In the genomic region with DNA sequence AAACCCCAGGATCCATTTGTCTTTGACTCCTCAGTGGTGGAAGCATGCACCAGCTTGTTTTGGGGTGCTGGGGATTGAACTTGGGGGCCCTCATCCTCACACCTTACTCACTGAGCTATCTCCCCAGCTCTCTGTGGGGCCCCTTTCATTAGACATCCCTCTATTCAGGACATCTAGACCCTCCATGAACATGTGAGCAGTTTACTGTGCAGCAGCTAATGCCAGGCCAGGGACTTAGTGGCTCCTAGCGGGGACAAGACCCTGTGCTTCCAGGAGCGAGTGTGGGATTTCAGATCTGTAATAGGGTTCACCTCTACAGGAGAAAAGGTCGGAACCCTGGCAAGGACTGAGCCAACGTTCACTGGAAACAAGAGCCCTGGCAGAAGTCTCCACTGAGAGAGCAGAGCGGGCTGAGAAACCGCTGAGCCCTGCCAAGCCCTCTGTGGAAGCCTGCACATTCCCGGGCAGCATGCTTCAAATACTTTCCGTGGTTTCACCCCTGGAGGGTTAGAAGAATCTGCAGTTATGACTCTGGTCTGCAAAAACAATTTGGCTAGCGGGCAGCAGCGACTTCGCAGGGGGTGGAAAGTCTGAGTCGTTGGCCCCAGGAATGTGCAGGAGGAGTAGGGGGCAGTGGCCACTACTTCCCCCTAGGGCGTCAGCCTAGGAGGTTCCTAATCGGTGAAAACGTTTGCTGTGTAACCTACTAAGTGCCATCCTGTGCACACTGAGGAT, we compare ENCODE assay signal across 8 mouse cellular contexts.
DNase-seq lines count a peak whose midpoint lies in the region; ATAC-seq and TF ChIP-seq lines count a peak whose summit lies in the region.

No protein-coding gene starts in this region.

- no peaks in the 10 kb centered on the region for H3K27me3 ChIP-seq in lung, postnatal 0 days (replicated peaks; ENCODE audit: insufficient read depth, low read length)
- 0 out of 2 replicates have a peak, but pooled peaks cover 3% of the 10 kb centered on the region for H3K27me3 ChIP-seq in hindbrain, embryonic 13.5 days
- no peaks in the 10 kb centered on the region for H3K27me3 ChIP-seq in forebrain, postnatal 0 days (ENCODE audit: insufficient read depth, low read length)

- H3K36me3 ChIP-seq in lung, postnatal 0 days (ENCODE audit: insufficient read depth, low read length), result no peaks in the 10 kb centered on the region
- no peaks in the 10 kb centered on the region for H3K36me3 ChIP-seq in hindbrain, embryonic 13.5 days
- H3K36me3 ChIP-seq in forebrain, postnatal 0 days (ENCODE audit: insufficient read depth), result no peaks in the 10 kb centered on the region

- 15% methylated on average over 15 of the region's 15 CpGs for WGBS in lung, postnatal 0 days
- WGBS in hindbrain, embryonic 13.5 days, result 61% methylated on average over 15 of the region's 15 CpGs
- WGBS in forebrain, postnatal 0 days, result 53% methylated on average over 15 of the region's 15 CpGs

- H3K4me2 ChIP-seq in lung, postnatal 0 days (replicated peaks; ENCODE audit: low read depth, low read length), result peak overlapping the region; percentile 25; the same call in 1 of the 2 replicates
- H3K4me2 ChIP-seq in hindbrain, embryonic 13.5 days, result no peak overlapping the region
- no peak overlapping the region for H3K4me2 ChIP-seq in forebrain, postnatal 0 days (ENCODE audit: low read depth)

- peak; percentile 20 to 54 for DNase-seq in adrenal gland, adult (ENCODE audit: inconsistent age in 2 of 2, low spot score in 1 of 2)
- DNase-seq in adrenal gland, adult 8-10 months, result no peak
- DNase-seq in heart, postnatal 4 days, result peak; percentile 84
- peak; percentile 87 for DNase-seq in lung, postnatal 0 days (ENCODE audit: low spot score)
- DNase-seq in layer of hippocampus, postnatal 14 days (ENCODE audit: low spot score in 2 of 2), result no peak
- DNase-seq in forebrain, postnatal 0 days, result no peak

- peak; percentile 93 for ATAC-seq in lung, postnatal 0 days
- no peak for ATAC-seq in hindbrain, embryonic 13.5 days (ENCODE audit: low FRiP score)
- no peak for ATAC-seq in forebrain, postnatal 0 days

- TF ChIP-seq POLR2A in embryonic fibroblast, embryonic 13.5 days (IDR thresholded peaks at IDR 0.05; ENCODE audit: low read depth, low read length), result no peak

- H3K9ac ChIP-seq in lung, postnatal 0 days (replicated peaks; ENCODE audit: low read depth), result no peak overlapping the region
- H3K9ac ChIP-seq in hindbrain, embryonic 13.5 days, result no peak overlapping the region
- no peak overlapping the region for H3K9ac ChIP-seq in forebrain, postnatal 0 days

- TF ChIP-seq CTCF in embryonic fibroblast, embryonic 13.5 days (IDR thresholded peaks at IDR 0.05; ENCODE audit: borderline replicate concordance, insufficient read depth, low read length), result no peak
- TF ChIP-seq CTCF in lung, postnatal 0 days (IDR thresholded peaks at IDR 0.05), result peak; percentile 4; the same call in 1 of the 2 replicates
- TF ChIP-seq CTCF in forebrain, postnatal 0 days (IDR thresholded peaks at IDR 0.05; ENCODE audit: low read depth), result no peak

- no peak overlapping the region for H3K4me3 ChIP-seq in embryonic fibroblast, embryonic 13.5 days (ENCODE audit: insufficient read depth, low read length)
- H3K4me3 ChIP-seq in lung, postnatal 0 days (ENCODE audit: low read depth, low read length), result no peak overlapping the region
- no peak overlapping the region for H3K4me3 ChIP-seq in hindbrain, embryonic 13.5 days
- H3K4me3 ChIP-seq in forebrain, postnatal 0 days (ENCODE audit: low read depth, low read length), result no peak overlapping the region

- H3K9me3 ChIP-seq in lung, postnatal 0 days (ENCODE audit: low read length), result no peaks in the 10 kb centered on the region
- no peaks in the 10 kb centered on the region for H3K9me3 ChIP-seq in hindbrain, embryonic 13.5 days
- H3K9me3 ChIP-seq in forebrain, postnatal 0 days (ENCODE audit: low read length), result no peaks in the 10 kb centered on the region

- TF ChIP-seq EP300 in lung, postnatal 0 days (IDR thresholded peaks at IDR 0.05), result peak; percentile 86; the same call in 1 of the 2 replicates

- peak overlapping the region; percentile 92 for H3K27ac ChIP-seq in embryonic fibroblast, embryonic 13.5 days (ENCODE audit: insufficient read depth, low read length)
- H3K27ac ChIP-seq in lung, postnatal 0 days (ENCODE audit: low read length), result peak overlapping the region; percentile 39; the same call in 1 of the 2 replicates
- no peak overlapping the region for H3K27ac ChIP-seq in hindbrain, embryonic 13.5 days
- H3K27ac ChIP-seq in forebrain, postnatal 0 days (ENCODE audit: low read depth, low read length), result no peak overlapping the region

- peaks cover 9% of the 10 kb centered on the region for H3K4me1 ChIP-seq in embryonic fibroblast, embryonic 13.5 days (ENCODE audit: control insufficient read depth, insufficient read depth, low read length)
- H3K4me1 ChIP-seq in lung, postnatal 0 days (ENCODE audit: insufficient read depth, low read depth, low read length), result peaks cover 6% of the 10 kb centered on the region; the same call in 1 of the 2 replicates
- H3K4me1 ChIP-seq in hindbrain, embryonic 13.5 days (replicated peaks), result peaks cover 15% of the 10 kb centered on the region
- no peaks in the 10 kb centered on the region for H3K4me1 ChIP-seq in forebrain, postnatal 0 days (ENCODE audit: insufficient read depth)

Comparison
In these comparisons a context has a peak if more than half of its experiments do, and no peak if none do; other contexts are left out.
1. DNase-seq: peak in adrenal gland, adult (2 of 2), heart, postnatal 4 days (single experiment) and lung, postnatal 0 days (single experiment); none in adrenal gland, adult 8-10 months (single experiment), layer of hippocampus, postnatal 14 days (0 of 2) and forebrain, postnatal 0 days (single experiment).
2. H3K27ac ChIP-seq: peak in embryonic fibroblast, embryonic 13.5 days (single experiment) and lung, postnatal 0 days (single experiment); none in hindbrain, embryonic 13.5 days (single experiment) and forebrain, postnatal 0 days (single experiment).